Mouse (Mus musculus): ENCODE measurements around the gene Dad1.
A peak's percentile ranks its signal among the peaks of the same experiment; 100 is the strongest.
"Not testable (repeated sequence)": the region's sequence is repeated elsewhere in the genome, so short reads cannot be mapped to it uniquely, and the experiment has no call there.

Gene Dad1

GRCm38 (mm10) chr14:54246232-54246631 lies 7.7 kb downstream of the Dad1 start:
- no peak for DNase-seq (ENCODE audit: low spot score)

GRCm38 (mm10) chr14:54244183-54244582 lies 9.7 kb downstream of the Dad1 start:
- no peak for DNase-seq (ENCODE audit: low spot score)

- DNase-seq (ENCODE audit: low spot score): no peak
These were observed 13.4 kb downstream of the Dad1 start for GRCm38 (mm10) chr14:54240542-54240941.

- peak; percentile 54 for DNase-seq (ENCODE audit: low spot score)
These were observed 14.7 kb downstream of the Dad1 start for GRCm38 (mm10) chr14:54239002-54239736.

- no peak for DNase-seq (ENCODE audit: low spot score)
These were observed 17.0 kb downstream of the Dad1 start for GRCm38 (mm10) chr14:54236881-54237280.

- no peak for DNase-seq (ENCODE audit: low spot score)
These were observed 17.9 kb downstream of the Dad1 start for GRCm38 (mm10) chr14:54235825-54236540.

GRCm38 (mm10) chr14:54234231-54235040 lies 19.5 kb downstream of the Dad1 start:
- DNase-seq (ENCODE audit: low spot score): no peak

- no peak for DNase-seq (ENCODE audit: low spot score)
These were observed 20.3 kb downstream of the Dad1 start for GRCm38 (mm10) chr14:54233559-54234143.

- no peak for DNase-seq (ENCODE audit: low spot score)
These were observed 20.9 kb downstream of the Dad1 start for GRCm38 (mm10) chr14:54232811-54233558.

- no peak for DNase-seq (ENCODE audit: low spot score)
These were observed 21.8 kb downstream of the Dad1 start for GRCm38 (mm10) chr14:54232143-54232542.

- DNase-seq (ENCODE audit: low spot score): no peak
These were observed 22.5 kb downstream of the Dad1 start for GRCm38 (mm10) chr14:54231176-54231956.

GRCm38 (mm10) chr14:54230638-54231150 lies 23.2 kb downstream of the Dad1 start:
- no peak for DNase-seq (ENCODE audit: low spot score)

GRCm38 (mm10) chr14:54229849-54230248 lies 24.1 kb downstream of the Dad1 start:
- DNase-seq (ENCODE audit: low spot score): not testable (repeated sequence)

- no peak for DNase-seq (ENCODE audit: low spot score)
These were observed 24.8 kb downstream of the Dad1 start for GRCm38 (mm10) chr14:54228933-54229713.

- no peak for DNase-seq (ENCODE audit: low spot score)
These were observed 25.4 kb downstream of the Dad1 start for GRCm38 (mm10) chr14:54228501-54228900.

GRCm38 (mm10) chr14:54227911-54228451 lies 25.9 kb downstream of the Dad1 start:
- peak; percentile 50 for DNase-seq (ENCODE audit: low spot score)

GRCm38 (mm10) chr14:54226911-54227811 lies 26.7 kb downstream of the Dad1 start:
- DNase-seq (ENCODE audit: low spot score): no peak

GRCm38 (mm10) chr14:54225725-54226124 lies 28.2 kb downstream of the Dad1 start:
- no peak for DNase-seq (ENCODE audit: low spot score)
